Mouse (Mus musculus) neural tube, embryonic 14.5 days (tissue): ENCODE measurements around the gene Gm527. TPM values are rescaled to one million over a fixed set of nuclear protein-coding genes. Genes with fewer than 3 reads are reported as not detected.

Experiments used
- ATAC-seq: fragments of 200-750 bp; cut with Nextera tagmentation; 2 replicates; pipeline ENCODE4 v1.8.0; 2017; ENCODE audit warnings: low read depth, mild to moderate bottlenecking, moderate TSS enrichment, moderate library complexity
- H3K27ac ChIP-seq: fragments of 300-500 bp; sonication (generic); 2 replicates; pipeline ENCODE4 v1.5.1; 2014; ENCODE audit warnings: low read depth, mild to moderate bottlenecking, control low read depth, low read length, moderate library complexity, mixed read lengths
- H3K27me3 ChIP-seq: fragments of 300-500 bp; sonication (generic); 2 replicates; pipeline ENCODE4 v1.6.1; 2014; ENCODE audit warnings: low read length; ENCODE audit not compliant: control insufficient read depth, insufficient read depth
- H3K36me3 ChIP-seq: fragments of 300-500 bp; sonication (generic); 2 replicates; pipeline ENCODE4 v1.6.1; 2014; ENCODE audit warnings: low read length, mixed read lengths; ENCODE audit not compliant: control insufficient read depth, insufficient read depth
- H3K4me1 ChIP-seq: fragments of 300-500 bp; sonication (generic); 2 replicates; pipeline ENCODE4 v1.6.1; 2014; ENCODE audit warnings: low read length; ENCODE audit not compliant: control insufficient read depth, insufficient read depth
- H3K4me2 ChIP-seq: fragments of 300-500 bp; sonication (generic); 2 replicates; pipeline ENCODE4 v1.6.1; 2014; ENCODE audit warnings: mild to moderate bottlenecking, low read depth, low read length, control low read depth
- H3K4me3 ChIP-seq: fragments of 300-500 bp; sonication (generic); 2 replicates; pipeline ENCODE4 v1.5.1; 2014; ENCODE audit warnings: low read depth, low read length, control low read depth, mixed read lengths
- H3K9ac ChIP-seq: fragments of 300-500 bp; sonication (generic); replicated peaks from 2 replicates; pipeline ENCODE4 v1.6.1; 2014; ENCODE audit warnings: low read depth, mild to moderate bottlenecking, control low read depth, low read length, mixed read lengths
- H3K9me3 ChIP-seq: fragments of 300-500 bp; sonication (generic); 2 replicates; pipeline ENCODE4 v1.6.1; 2016; ENCODE audit warnings: low read length; ENCODE audit not compliant: control insufficient read depth
- WGBS: fragments of 180-500 bp; shearing (Covaris S2); extraction: QIAGEN DNeasy Blood & Tissue Kit; methylation state at CpG from one replicate; pipeline ENCODE4 v1.1.7; 2014; 5-methylcytosine and 5-hydroxymethylcytosine counted together
- polyA plus RNA-seq: library from polyadenylated mRNA; unstranded; fragments of >200 nt; fragmentation: Nextera tagmentation; extraction: Ambion mirVana; gene quantifications from 2 replicates; pipeline ENCODE4 v1.2.1, GENCODE M21; 2014

Gm527 gene
- polyA plus RNA-seq, 1 experiment from 2014 or later, result 4.4 TPM

GRCm38 (mm10) chr12:64964560-64964959, 46.9 kb downstream of the Gm527 start:
- H3K9ac ChIP-seq, result peak overlapping the region; percentile 47
- ATAC-seq, result no peak

GRCm38 (mm10) chr12:64965124-64966026, 47.7 kb downstream of the Gm527 start, which contains the start of the genes Klhl28 and Togaram1:
TSS of gene Klhl28 (minus strand) at chr12:64965534.
TSS of gene Togaram1 (plus strand) at chr12:64965804.
- WGBS, result under 1% methylated on average over 45 of the region's 45 CpGs

More at GRCm38 (mm10) chr12:64964560-64964959, 46.9 kb downstream of the Gm527 start:
- H3K4me2 ChIP-seq, result peak overlapping the region; percentile 99
- peaks cover 16% of the 10 kb centered on the region for H3K4me1 ChIP-seq
- H3K36me3 ChIP-seq, result no peaks in the 10 kb centered on the region
- peak overlapping the region; percentile 82 for H3K4me3 ChIP-seq
- H3K27me3 ChIP-seq, result no peaks in the 10 kb centered on the region
- H3K9me3 ChIP-seq, result no peaks in the 10 kb centered on the region
- 26% methylated on average over 4 of the region's 4 CpGs for WGBS
- H3K27ac ChIP-seq, result no peak overlapping the region

GRCm38 (mm10) chr12:64966101-64966631, 48.5 kb downstream of the Gm527 start:
- H3K4me1 ChIP-seq, result peaks cover 28% of the 10 kb centered on the region
- H3K27me3 ChIP-seq, result no peaks in the 10 kb centered on the region
- H3K9me3 ChIP-seq, result no peaks in the 10 kb centered on the region
- peak overlapping the region; percentile 69 for H3K9ac ChIP-seq
- H3K4me2 ChIP-seq, result peak overlapping the region; percentile 99
- peak overlapping the region; percentile 82 for H3K4me3 ChIP-seq
- under 1% methylated on average over 44 of the region's 44 CpGs for WGBS
- H3K36me3 ChIP-seq, result no peaks in the 10 kb centered on the region
- no peak; the same call in 1 of the 2 replicates for ATAC-seq
- H3K27ac ChIP-seq, result peak overlapping the region; percentile 84

More at GRCm38 (mm10) chr12:64965124-64966026, 47.7 kb downstream of the Gm527 start, which contains the start of the genes Klhl28 and Togaram1:
- Histone ChIP-seq H3K4me1 (peaks cover 21% of the 10 kb centered on the region), H3K27ac (peak within 1 kb of the TSS; percentile 84), H3K9ac (peak within 1 kb of the TSS; percentile 69), H3K27me3 (no peaks in the 10 kb centered on the region), H3K9me3 (no peaks in the 10 kb centered on the region), H3K4me2 (peak within 1 kb of the TSS; percentile 99), H3K36me3 (no peaks in the 10 kb centered on the region), H3K4me3 (peak within 1 kb of the TSS; percentile 82)
- peak; percentile 99 for ATAC-seq

GRCm38 (mm10) chr12:64966652-64967435, 49.1 kb downstream of the Gm527 start:
- no peak for ATAC-seq
- no peaks in the 10 kb centered on the region for H3K27me3 ChIP-seq
- H3K4me2 ChIP-seq, result peak overlapping the region; percentile 99
- 0 out of 2 replicates have a peak overlapping the region, but pooled peaks have one; percentile 84 for H3K27ac ChIP-seq
- peak overlapping the region; percentile 69 for H3K9ac ChIP-seq
- peak overlapping the region; percentile 82 for H3K4me3 ChIP-seq
- H3K9me3 ChIP-seq, result no peaks in the 10 kb centered on the region
- H3K4me1 ChIP-seq, result peaks cover 35% of the 10 kb centered on the region
- 3% methylated on average over 19 of the region's 19 CpGs for WGBS
- no peaks in the 10 kb centered on the region for H3K36me3 ChIP-seq

- Histone ChIP-seq H3K4me3 (peak overlapping the region; percentile 82), H3K9ac (peak overlapping the region; percentile 69; the same call in 1 of the 2 replicates), H3K36me3 (no peaks in the 10 kb centered on the region), H3K9me3 (no peaks in the 10 kb centered on the region), H3K27me3 (no peaks in the 10 kb centered on the region), H3K4me1 (peaks cover 39% of the 10 kb centered on the region), H3K4me2 (peak overlapping the region; percentile 99), H3K27ac (no peak overlapping the region)
- WGBS, result 3% methylated on average over 9 of the region's 9 CpGs
- ATAC-seq, result no peak
Measured at GRCm38 (mm10) chr12:64967470-64967869, 49.8 kb downstream of the Gm527 start.

- peak overlapping the region; percentile 82 for H3K4me3 ChIP-seq
- peaks cover 39% of the 10 kb centered on the region for H3K4me1 ChIP-seq
- H3K27me3 ChIP-seq, result no peaks in the 10 kb centered on the region
- no peak for ATAC-seq
- H3K9ac ChIP-seq, result peak overlapping the region; percentile 69; the same call in 1 of the 2 replicates
- no peaks in the 10 kb centered on the region for H3K9me3 ChIP-seq
- H3K27ac ChIP-seq, result no peak overlapping the region
- no peaks in the 10 kb centered on the region for H3K36me3 ChIP-seq
- 6% methylated on average over 2 of the region's 2 CpGs for WGBS
- H3K4me2 ChIP-seq, result peak overlapping the region; percentile 99
Measured at GRCm38 (mm10) chr12:64968067-64968466, 50.4 kb downstream of the Gm527 start.

GRCm38 (mm10) chr12:64971399-64971798, 53.7 kb downstream of the Gm527 start:
- ATAC-seq, result no peak
- Histone ChIP-seq H3K9me3 (no peaks in the 10 kb centered on the region), H3K4me1 (peaks cover 33% of the 10 kb centered on the region), H3K27me3 (no peaks in the 10 kb centered on the region), H3K4me3 (no peak overlapping the region), H3K9ac (no peak overlapping the region), H3K4me2 (peak overlapping the region; percentile 26), H3K27ac (no peak overlapping the region), H3K36me3 (no peaks in the 10 kb centered on the region)

GRCm38 (mm10) chr12:64972063-64972462, 54.4 kb downstream of the Gm527 start:
- no peak overlapping the region for H3K27ac ChIP-seq
- 78% methylated on average over 6 of the region's 6 CpGs for WGBS
- no peak for ATAC-seq
- no peaks in the 10 kb centered on the region for H3K36me3 ChIP-seq
- no peaks in the 10 kb centered on the region for H3K27me3 ChIP-seq
- no peak overlapping the region for H3K9ac ChIP-seq
- H3K4me3 ChIP-seq, result no peak overlapping the region
- peak overlapping the region; percentile 12; the same call in 1 of the 2 replicates for H3K4me2 ChIP-seq
- peaks cover 29% of the 10 kb centered on the region for H3K4me1 ChIP-seq
- H3K9me3 ChIP-seq, result no peaks in the 10 kb centered on the region
